Mouse (Mus musculus): Measurements from ENCODE around the gene Traf5. TPM values are rescaled to one million over a fixed set of nuclear protein-coding genes. Genes with fewer than 3 reads are reported as not detected.

The Traf5 gene
- polyA plus RNA-seq, 1 experiment from 2014 or later, result 7.8 TPM

DNA sequence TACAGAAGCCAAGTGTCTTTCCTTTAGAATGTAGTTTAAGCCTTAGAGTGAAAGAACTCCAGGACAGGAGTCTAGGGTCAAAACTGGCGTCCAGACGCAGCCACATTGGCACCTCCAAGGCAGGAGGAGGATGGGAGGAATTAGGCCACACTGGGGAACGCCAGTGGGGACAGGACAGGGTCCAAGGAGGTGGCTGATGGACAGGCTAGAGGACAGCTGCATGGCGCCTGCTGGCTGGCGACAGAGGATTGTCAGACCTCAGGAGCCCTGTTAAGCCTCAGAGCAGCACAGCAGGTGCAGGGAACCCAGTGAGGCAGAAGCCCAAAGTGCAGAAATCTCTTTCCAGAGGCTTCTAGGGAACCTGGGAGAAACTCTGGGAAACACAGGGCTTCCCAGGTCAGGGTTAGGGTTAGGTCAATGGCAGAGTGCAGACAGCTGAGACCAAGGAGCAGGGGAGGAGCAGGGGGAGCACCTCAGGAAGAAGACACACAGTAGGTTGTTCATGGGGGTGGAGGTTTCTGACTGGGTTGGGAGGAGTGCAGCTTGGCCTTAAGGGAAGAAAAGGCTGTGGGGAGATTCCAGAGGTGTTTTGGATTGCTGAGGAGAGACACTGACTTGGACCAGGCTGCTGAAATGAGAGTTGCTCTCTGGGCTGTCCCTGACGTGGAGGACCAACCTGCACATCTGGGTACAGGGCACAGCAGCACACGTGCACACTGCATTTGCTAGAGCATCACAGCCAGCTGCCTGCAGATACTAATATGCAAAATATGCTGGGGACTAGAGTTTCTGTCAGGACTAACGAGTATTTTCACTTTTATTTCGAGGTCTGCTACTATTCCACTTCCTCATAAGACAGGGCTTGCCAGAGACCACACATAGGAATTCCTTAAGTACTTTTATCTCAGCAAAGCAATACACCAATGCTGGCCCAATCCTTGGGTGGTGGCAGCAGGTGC, 2.9 kb downstream of the Traf5 start:
- no peak for ATAC-seq (replicated peaks; ENCODE audit: insufficient number of reproducible peaks, low FRiP score, low TSS enrichment, low read depth)
- H3K4me2 ChIP-seq (ENCODE audit: low read depth, low read length), result no peak overlapping the region
- H3K9me3 ChIP-seq (replicated peaks; ENCODE audit: control insufficient read depth, low read length), result no peaks in the 10 kb centered on the region
- no peak overlapping the region for H3K9ac ChIP-seq (replicated peaks; ENCODE audit: low read length)
- H3K4me1 ChIP-seq (ENCODE audit: control insufficient read depth, insufficient read depth, low read length), result no peaks in the 10 kb centered on the region
- no peak for DNase-seq (ENCODE audit: low spot score)
- 60% methylated on average over 9 of the region's 9 CpGs for WGBS
- no peak overlapping the region for H3K27ac ChIP-seq (replicated peaks; ENCODE audit: low read depth, low read length)
- H3K4me3 ChIP-seq (ENCODE audit: low read depth, low read length), result no peak overlapping the region
- H3K27me3 ChIP-seq (ENCODE audit: control insufficient read depth, insufficient read depth, low read length), result peaks cover 7% of the 10 kb centered on the region
- no peaks in the 10 kb centered on the region for H3K36me3 ChIP-seq (replicated peaks; ENCODE audit: control insufficient read depth, insufficient read depth, low read depth, low read length)

DNA sequence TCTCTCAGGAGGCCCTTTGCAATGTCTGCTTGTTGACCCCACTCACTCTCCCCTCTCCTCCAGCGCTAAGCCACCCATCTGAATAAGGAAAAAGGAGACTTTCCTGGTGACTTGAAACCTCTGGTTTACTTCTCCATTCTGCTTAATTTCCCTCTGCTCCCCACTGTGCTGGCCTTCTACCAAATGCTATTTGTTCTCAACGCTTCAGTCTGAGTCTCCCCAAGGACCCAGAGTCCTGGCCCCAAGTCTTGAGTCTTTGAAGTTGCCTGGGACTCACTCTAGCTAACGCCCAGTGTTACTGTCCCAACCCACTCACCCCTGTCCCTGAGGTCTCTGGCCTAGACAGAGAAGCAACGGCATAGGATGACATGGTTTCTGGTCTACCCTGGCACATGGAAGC, 4.3 kb downstream of the Traf5 start:
- 65% methylated on average over 4 of the region's 4 CpGs for WGBS
- H3K9me3 ChIP-seq (replicated peaks; ENCODE audit: control insufficient read depth, low read length), result no peaks in the 10 kb centered on the region
- H3K4me3 ChIP-seq (ENCODE audit: low read depth, low read length), result no peak overlapping the region
- ATAC-seq (replicated peaks; ENCODE audit: insufficient number of reproducible peaks, low FRiP score, low TSS enrichment, low read depth) (no peak), DNase-seq (ENCODE audit: low spot score) (no peak)
- H3K9ac ChIP-seq (replicated peaks; ENCODE audit: low read length), result no peak overlapping the region
- no peak overlapping the region for H3K27ac ChIP-seq (replicated peaks; ENCODE audit: low read depth, low read length)
- H3K4me1 ChIP-seq (ENCODE audit: control insufficient read depth, insufficient read depth, low read length), result no peaks in the 10 kb centered on the region
- H3K4me2 ChIP-seq (ENCODE audit: low read depth, low read length), result no peak overlapping the region
- no peaks in the 10 kb centered on the region for H3K36me3 ChIP-seq (replicated peaks; ENCODE audit: control insufficient read depth, insufficient read depth, low read depth, low read length)
- peaks cover 7% of the 10 kb centered on the region for H3K27me3 ChIP-seq (ENCODE audit: control insufficient read depth, insufficient read depth, low read length)

DNA sequence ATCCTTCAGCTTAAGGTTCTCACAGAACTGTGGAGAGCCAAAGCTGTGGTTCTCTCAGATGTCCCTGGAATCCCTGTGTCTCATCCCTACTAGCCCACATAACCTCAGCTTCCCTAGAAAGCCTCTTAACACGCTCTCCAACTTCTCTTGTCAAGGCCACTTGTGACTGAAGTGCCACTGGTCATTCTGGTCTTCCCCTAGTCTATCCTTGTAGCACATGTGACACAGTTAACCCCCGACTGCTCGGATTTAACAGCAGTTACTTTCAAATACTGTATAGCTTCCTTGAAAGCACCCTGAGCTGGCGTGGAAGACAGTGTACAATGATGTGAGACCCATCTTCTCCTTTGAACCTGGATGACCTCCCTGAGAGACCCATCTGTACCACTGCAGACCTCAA, 5.3 kb downstream of the Traf5 start:
- WGBS, result 75% methylated on average over 4 of the region's 4 CpGs
- Histone ChIP-seq H3K4me3 (ENCODE audit: low read depth, low read length) (no peak overlapping the region), H3K27me3 (ENCODE audit: control insufficient read depth, insufficient read depth, low read length) (peaks cover 7% of the 10 kb centered on the region), H3K9ac (replicated peaks; ENCODE audit: low read length) (no peak overlapping the region), H3K36me3 (replicated peaks; ENCODE audit: control insufficient read depth, insufficient read depth, low read depth, low read length) (no peaks in the 10 kb centered on the region), H3K4me1 (ENCODE audit: control insufficient read depth, insufficient read depth, low read length) (no peaks in the 10 kb centered on the region), H3K27ac (replicated peaks; ENCODE audit: low read depth, low read length) (no peak overlapping the region), H3K9me3 (replicated peaks; ENCODE audit: control insufficient read depth, low read length) (no peaks in the 10 kb centered on the region), H3K4me2 (ENCODE audit: low read depth, low read length) (no peak overlapping the region)
- no peak for DNase-seq (ENCODE audit: low spot score)
- no peak for ATAC-seq (replicated peaks; ENCODE audit: insufficient number of reproducible peaks, low FRiP score, low TSS enrichment, low read depth)

DNA sequence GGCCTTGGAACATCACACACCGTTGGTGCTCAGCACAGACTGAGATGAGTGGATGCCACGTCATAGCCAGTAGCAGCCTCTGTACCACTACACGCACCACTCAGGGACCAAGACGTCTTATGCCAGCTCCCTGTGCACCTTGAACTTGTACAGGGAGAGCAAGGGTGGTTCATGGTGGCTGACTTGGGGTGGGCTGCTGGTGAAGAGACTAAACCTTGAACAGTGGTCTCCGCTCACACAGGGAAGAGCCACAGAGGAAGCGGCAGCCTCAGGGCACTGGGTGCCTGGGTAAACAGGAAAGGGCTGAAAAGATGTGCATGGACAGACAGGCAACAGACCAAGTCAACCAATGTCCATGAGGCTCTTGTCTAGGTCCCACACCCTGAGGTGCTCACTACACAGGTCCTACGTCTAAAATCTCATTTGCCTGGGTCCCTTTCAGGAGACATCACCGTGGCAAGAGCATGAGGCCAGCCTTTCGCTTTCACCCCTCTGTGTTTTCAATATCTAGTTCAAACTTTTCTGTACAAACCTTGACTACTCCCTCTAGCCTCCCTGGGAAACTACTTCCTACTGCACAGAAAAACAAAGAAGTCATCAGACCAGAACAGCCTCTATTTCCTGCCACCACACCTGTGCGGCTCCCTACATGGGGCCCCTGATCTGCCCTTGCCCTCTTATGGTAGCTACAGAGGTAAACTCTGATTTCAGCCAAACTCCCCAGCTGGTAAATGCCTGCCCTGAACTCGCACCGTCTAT, 5.9 kb downstream of the Traf5 start:
- Histone ChIP-seq H3K36me3 (replicated peaks; ENCODE audit: control insufficient read depth, insufficient read depth, low read depth, low read length) (no peaks in the 10 kb centered on the region), H3K4me2 (ENCODE audit: low read depth, low read length) (no peak overlapping the region), H3K4me1 (ENCODE audit: control insufficient read depth, insufficient read depth, low read length) (no peaks in the 10 kb centered on the region), H3K4me3 (ENCODE audit: low read depth, low read length) (no peak overlapping the region), H3K27ac (replicated peaks; ENCODE audit: low read depth, low read length) (no peak overlapping the region), H3K9ac (replicated peaks; ENCODE audit: low read length) (no peak overlapping the region), H3K9me3 (replicated peaks; ENCODE audit: control insufficient read depth, low read length) (no peaks in the 10 kb centered on the region), H3K27me3 (ENCODE audit: control insufficient read depth, insufficient read depth, low read length) (peaks cover 7% of the 10 kb centered on the region)
- DNase-seq (ENCODE audit: low spot score) (no peak), ATAC-seq (replicated peaks; ENCODE audit: insufficient number of reproducible peaks, low FRiP score, low TSS enrichment, low read depth) (no peak)
- WGBS, result 84% methylated on average over 12 of the region's 12 CpGs

DNA sequence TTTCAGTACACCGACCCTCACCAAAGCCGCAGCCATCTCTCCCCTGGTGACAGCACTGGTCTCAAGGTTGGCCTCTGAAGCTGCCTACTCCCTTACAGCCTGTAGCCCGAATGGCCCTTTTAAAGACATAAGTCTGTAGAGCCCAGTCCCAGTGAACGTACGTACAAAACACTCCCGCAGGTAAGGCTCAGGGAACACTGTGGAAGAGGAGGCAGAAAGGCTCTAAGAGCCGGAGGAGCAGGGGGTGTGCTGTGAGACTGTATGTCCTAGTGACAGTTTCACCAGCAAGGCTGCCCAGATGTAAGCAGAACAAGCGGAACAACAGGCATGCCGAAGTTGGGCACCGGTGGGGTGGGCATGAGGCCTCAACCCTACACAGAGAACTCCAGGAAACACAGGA, 7.1 kb downstream of the Traf5 start:
- Histone ChIP-seq H3K9ac (replicated peaks; ENCODE audit: low read length) (no peak overlapping the region), H3K4me3 (ENCODE audit: low read depth, low read length) (no peak overlapping the region), H3K4me2 (ENCODE audit: low read depth, low read length) (no peak overlapping the region), H3K4me1 (ENCODE audit: control insufficient read depth, insufficient read depth, low read length) (no peaks in the 10 kb centered on the region), H3K9me3 (replicated peaks; ENCODE audit: control insufficient read depth, low read length) (no peaks in the 10 kb centered on the region), H3K27me3 (ENCODE audit: control insufficient read depth, insufficient read depth, low read length) (no peaks in the 10 kb centered on the region), H3K27ac (replicated peaks; ENCODE audit: low read depth, low read length) (no peak overlapping the region), H3K36me3 (replicated peaks; ENCODE audit: control insufficient read depth, insufficient read depth, low read depth, low read length) (no peaks in the 10 kb centered on the region)
- WGBS, result 92% methylated on average over 10 of the region's 10 CpGs
- DNase-seq (ENCODE audit: low spot score), result no peak
- ATAC-seq (replicated peaks; ENCODE audit: insufficient number of reproducible peaks, low FRiP score, low TSS enrichment, low read depth), result no peak

DNA sequence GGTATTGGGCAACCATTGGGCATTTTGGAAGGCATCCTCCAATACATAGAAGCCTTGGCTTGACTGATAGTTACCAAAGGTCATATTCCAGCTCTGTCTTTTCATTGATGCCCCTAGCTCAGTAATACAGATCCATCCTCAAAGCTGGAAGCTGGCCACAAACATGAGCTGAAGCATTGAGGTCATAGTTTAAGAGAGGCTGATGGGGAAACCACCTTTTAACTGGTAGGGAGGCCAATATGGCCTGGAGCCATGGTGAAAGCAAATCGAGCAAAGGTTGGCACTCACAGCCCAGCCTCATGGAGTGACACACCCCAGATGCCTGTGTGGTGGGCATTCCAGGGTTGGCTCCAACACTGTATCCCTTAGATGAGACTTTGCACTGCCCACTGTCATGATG, 9.7 kb downstream of the Traf5 start:
- no peak for DNase-seq (ENCODE audit: low spot score)
- Histone ChIP-seq H3K4me3 (ENCODE audit: low read depth, low read length) (no peak overlapping the region), H3K9me3 (replicated peaks; ENCODE audit: control insufficient read depth, low read length) (no peaks in the 10 kb centered on the region), H3K9ac (replicated peaks; ENCODE audit: low read length) (no peak overlapping the region), H3K4me1 (ENCODE audit: control insufficient read depth, insufficient read depth, low read length) (no peaks in the 10 kb centered on the region), H3K36me3 (replicated peaks; ENCODE audit: control insufficient read depth, insufficient read depth, low read depth, low read length) (no peaks in the 10 kb centered on the region), H3K27ac (replicated peaks; ENCODE audit: low read depth, low read length) (no peak overlapping the region), H3K4me2 (ENCODE audit: low read depth, low read length) (no peak overlapping the region), H3K27me3 (ENCODE audit: control insufficient read depth, insufficient read depth, low read length) (no peaks in the 10 kb centered on the region)
- no peak for ATAC-seq (replicated peaks; ENCODE audit: insufficient number of reproducible peaks, low FRiP score, low TSS enrichment, low read depth)
- 88% methylated on average over 1 of the region's 1 CpGs for WGBS

DNA sequence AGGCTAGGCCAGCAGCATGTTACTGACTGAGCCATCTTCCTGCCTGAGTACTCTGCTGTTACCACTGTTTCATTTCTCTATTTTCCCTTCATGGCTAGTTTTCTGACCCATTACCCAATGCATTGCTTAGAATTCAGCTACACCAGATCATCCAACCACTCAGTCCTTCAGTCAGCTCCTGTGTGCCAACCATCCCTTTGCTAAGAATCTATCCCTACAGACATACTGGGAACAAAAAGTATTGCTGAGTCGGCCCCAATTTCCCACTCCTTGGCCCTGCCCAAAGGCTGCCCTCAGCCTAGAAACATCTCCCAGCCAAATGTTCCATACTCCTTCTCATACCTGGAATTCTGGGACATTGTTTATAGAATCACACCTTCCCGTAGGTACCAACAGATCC, 11.2 kb downstream of the Traf5 start:
- Histone ChIP-seq H3K4me1 (ENCODE audit: control insufficient read depth, insufficient read depth, low read length) (no peaks in the 10 kb centered on the region), H3K27me3 (ENCODE audit: control insufficient read depth, insufficient read depth, low read length) (no peaks in the 10 kb centered on the region), H3K36me3 (replicated peaks; ENCODE audit: control insufficient read depth, insufficient read depth, low read depth, low read length) (no peaks in the 10 kb centered on the region), H3K4me2 (ENCODE audit: low read depth, low read length) (no peak overlapping the region), H3K27ac (replicated peaks; ENCODE audit: low read depth, low read length) (no peak overlapping the region), H3K9ac (replicated peaks; ENCODE audit: low read length) (no peak overlapping the region), H3K9me3 (replicated peaks; ENCODE audit: control insufficient read depth, low read length) (no peaks in the 10 kb centered on the region), H3K4me3 (ENCODE audit: low read depth, low read length) (no peak overlapping the region)
- WGBS, result 92% methylated on average over 2 of the region's 2 CpGs
- ATAC-seq (replicated peaks; ENCODE audit: insufficient number of reproducible peaks, low FRiP score, low TSS enrichment, low read depth), result no peak
- DNase-seq (ENCODE audit: low spot score), result no peak

DNA sequence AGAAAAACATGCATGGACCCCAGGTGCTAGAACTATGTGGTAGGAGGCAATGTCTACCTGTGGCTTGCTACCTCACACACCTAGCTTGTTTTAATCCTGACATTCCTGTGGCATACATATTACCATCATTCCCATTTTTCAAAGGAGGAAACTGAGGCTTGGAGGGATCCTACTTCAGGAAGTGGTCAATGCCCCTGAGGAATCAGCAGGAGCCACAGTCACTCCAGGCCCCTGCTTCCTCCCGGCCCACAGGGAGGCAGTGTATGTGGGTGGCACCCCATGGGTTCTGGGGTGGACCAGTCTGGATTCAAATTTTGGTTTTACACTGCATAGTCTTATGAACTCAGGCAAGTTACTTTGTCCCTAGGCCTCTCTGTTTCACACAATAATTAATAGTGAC, 13.2 kb downstream of the Traf5 start:
- no peaks in the 10 kb centered on the region for H3K4me1 ChIP-seq (ENCODE audit: control insufficient read depth, insufficient read depth, low read length)
- no peaks in the 10 kb centered on the region for H3K9me3 ChIP-seq (replicated peaks; ENCODE audit: control insufficient read depth, low read length)
- DNase-seq (ENCODE audit: low spot score) (no peak), ATAC-seq (replicated peaks; ENCODE audit: insufficient number of reproducible peaks, low FRiP score, low TSS enrichment, low read depth) (no peak)
- H3K27me3 ChIP-seq (ENCODE audit: control insufficient read depth, insufficient read depth, low read length), result no peaks in the 10 kb centered on the region
- H3K4me2 ChIP-seq (ENCODE audit: low read depth, low read length), result no peak overlapping the region
- no peak overlapping the region for H3K4me3 ChIP-seq (ENCODE audit: low read depth, low read length)
- no peak overlapping the region for H3K27ac ChIP-seq (replicated peaks; ENCODE audit: low read depth, low read length)
- WGBS, result 88% methylated on average over 1 of the region's 1 CpGs
- no peaks in the 10 kb centered on the region for H3K36me3 ChIP-seq (replicated peaks; ENCODE audit: control insufficient read depth, insufficient read depth, low read depth, low read length)
- H3K9ac ChIP-seq (replicated peaks; ENCODE audit: low read length), result no peak overlapping the region

Data from embryonic facial prominence, embryonic 11.5 days (tissue).